Mouse (Mus musculus) c-Kit-negative CD71-positive TER-119-positive erythroid progenitor cells, embryonic 14.5 days (primary cell): ENCODE data around the gene Limk2.

Experiments
- DNase-seq: peaks from one replicate; pipeline ENCODE4 v3.0.0-alpha.2; 2013; ENCODE audit warnings: low read depth, low spot score

Limk2 gene

DNA sequence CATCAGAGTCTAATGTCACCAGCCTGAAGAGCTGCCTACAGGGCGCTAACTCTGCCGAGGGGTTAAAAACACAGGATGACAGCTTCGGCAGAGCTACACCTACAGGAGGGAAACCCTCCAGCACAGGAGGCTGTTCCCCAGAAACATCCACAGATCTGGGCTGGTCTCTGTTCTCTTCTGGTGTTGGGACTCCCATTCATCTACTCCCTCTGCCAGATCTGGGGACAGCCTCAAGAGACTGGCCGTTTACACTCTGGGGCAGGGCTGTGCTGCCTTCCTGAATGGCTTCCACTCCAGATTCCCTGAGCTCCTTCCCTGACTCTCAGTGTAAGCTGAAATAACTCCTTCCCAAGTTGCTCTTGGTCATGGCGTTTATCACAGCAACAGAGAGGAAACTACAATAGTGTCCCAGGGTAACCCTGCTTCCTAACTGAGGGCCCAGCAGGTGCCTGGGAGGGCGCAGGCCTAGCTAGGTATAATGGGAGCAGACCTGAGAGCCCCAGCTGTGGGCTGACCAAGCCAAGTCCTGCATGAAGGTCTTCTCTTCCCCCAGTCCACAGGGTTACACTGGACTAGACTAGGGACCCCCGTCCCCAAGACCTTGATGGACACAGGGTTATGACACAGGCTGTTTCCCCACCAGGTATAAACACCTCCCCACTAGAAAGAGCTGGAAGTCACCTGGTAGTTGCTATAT lies 37.2 kb downstream of the Limk2 start:
- DNase-seq = no peak

GRCm38 (mm10) chr11:3370928-3371598 lies 37.9 kb downstream of the Limk2 start:
- no peak for DNase-seq

GRCm38 (mm10) chr11:3370162-3370561 lies 38.8 kb downstream of the Limk2 start:
- no peak for DNase-seq

DNA sequence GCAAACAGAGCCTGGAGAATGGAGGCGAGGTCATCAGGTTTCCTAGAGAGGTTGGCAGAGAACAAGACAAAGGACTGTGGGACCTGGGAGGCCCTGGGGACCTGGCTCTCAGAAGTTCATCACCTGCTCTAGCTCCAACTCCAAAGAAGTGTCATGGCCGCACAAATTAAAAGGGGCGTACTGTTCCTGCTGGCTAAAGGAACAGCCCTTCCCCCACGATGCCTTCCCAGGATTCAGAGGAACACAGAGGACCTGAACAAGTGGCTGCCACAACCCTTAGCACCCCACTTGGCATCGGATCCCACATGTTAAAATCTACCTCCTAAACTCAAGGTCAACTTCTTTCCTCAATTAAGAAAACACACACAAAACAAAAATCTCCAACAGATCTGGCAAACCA lies 39.5 kb downstream of the Limk2 start:
- no peak for DNase-seq

DNA sequence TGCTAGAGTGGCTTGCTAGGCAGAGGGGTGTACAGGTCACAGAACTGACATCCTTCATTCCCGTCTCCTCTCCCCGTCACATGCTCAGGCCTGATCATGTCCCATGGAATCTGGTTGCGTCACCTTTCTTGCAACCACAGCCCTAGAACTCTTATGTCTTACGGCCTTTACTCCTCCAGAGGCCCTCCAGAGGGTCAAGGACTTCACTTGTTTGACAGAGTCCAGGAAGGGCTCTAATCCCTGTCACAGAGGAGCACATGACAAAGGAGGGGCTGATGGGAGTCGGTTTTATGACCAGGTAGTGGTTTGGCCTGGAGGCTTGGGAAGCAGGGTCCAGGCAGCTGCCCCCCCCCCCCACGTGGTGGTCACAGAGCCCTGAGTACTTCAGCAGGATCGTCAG lies 40.0 kb downstream of the Limk2 start:
- DNase-seq = no peak

- DNase-seq = no peak
These were observed 42.6 kb downstream of the Limk2 start for GRCm38 (mm10) chr11:3366411-3366810.

- no peak for DNase-seq
These were observed 46.1 kb downstream of the Limk2 start for GRCm38 (mm10) chr11:3362854-3363253.

DNA sequence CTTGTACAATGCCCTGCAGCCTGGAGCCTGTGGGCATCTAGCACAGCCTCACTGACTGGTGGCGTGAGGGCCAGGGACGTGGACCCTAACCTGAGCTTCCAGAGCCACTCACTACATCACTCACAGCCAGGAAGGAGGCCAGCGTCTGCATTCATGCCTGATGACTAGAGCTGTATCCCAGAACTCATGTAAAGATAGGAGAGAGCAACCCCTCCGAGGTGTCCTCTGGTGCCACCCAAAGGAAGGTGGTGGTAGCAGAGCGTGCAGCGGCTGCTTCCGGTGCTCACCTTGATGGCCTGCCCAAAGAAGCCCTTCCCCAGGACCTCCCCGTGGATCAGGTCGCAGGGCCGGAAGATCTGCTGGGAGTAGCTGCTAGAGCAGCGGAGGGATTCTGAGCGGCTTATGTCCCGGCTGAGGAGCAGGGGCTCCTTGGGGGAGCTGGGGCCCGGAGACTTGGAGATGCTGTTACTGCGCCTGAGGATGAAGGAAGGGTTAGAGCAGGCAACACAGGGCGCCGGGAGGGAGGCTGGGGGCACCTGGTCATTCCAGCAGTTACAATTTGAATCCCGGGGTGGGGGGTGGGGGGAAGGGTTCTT lies 55.9 kb downstream of the Limk2 start:
- no peak for DNase-seq

DNA sequence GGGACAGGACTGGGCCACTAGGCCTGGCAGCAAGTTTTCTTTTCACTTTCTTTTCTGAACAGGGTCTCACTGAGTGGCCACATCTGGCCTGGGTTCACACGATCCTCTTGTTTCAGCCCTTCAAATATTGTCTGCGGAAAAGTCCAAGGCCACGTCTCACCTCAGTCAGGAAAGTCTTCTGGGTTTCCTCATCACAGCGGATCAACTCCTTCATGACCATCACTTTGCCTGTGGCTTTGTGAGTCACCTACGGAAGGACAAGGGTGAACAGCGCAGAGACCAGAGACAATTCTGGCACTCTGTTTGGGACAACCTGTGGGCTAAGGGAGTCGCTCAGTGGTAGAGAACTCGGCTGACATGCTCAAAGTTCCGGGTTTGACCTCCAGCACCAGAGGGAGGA lies 56.9 kb downstream of the Limk2 start:
- DNase-seq = no peak

DNA sequence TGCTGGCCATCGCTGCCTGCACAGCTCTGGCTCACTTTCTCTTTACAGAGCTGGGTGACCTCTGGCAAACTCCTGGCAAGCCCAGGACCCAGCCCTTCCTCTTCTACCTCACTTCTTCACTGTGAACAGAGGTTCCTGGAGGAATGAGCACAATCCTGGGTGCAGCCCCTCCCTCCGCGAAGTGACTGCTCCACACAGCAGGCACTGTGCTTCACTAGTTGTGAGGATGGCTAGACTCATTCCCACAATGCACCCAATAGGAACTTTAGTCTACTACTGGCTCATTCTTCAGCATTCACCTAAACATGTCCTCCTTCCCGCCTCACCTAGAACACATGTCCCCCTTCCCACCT lies 59.7 kb downstream of the Limk2 start:
- no peak for DNase-seq

- no peak for DNase-seq
These were observed 60.2 kb downstream of the Limk2 start for GRCm38 (mm10) chr11:3348576-3349342.

GRCm38 (mm10) chr11:3347835-3348195 lies 61.2 kb downstream of the Limk2 start:
- DNase-seq = no peak

- peak; percentile 60 for DNase-seq
These were observed 61.7 kb downstream of the Limk2 start for GRCm38 (mm10) chr11:3347091-3347834.

DNA sequence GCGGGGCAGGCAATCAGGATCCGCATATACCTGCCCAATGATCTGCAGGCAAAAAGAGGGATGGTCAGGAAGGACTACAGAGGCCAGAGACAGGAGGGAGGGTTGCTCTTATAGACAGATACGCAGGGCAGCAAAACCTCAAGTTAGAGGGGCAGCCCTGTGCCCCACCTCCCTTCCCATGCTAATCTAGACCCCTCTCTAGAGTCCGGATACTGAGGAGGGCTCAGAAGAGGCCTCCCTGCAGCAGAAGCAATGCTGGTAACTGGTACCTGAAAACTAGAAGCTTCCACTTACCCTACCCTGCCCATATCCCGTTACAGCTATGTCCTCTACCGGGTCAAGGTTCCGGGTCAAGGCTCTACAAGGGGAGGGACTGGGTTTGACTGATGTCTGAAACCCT lies 62.6 kb downstream of the Limk2 start:
- no peak for DNase-seq

- DNase-seq = no peak
These were observed 64.1 kb downstream of the Limk2 start for GRCm38 (mm10) chr11:3344916-3345315.

DNA sequence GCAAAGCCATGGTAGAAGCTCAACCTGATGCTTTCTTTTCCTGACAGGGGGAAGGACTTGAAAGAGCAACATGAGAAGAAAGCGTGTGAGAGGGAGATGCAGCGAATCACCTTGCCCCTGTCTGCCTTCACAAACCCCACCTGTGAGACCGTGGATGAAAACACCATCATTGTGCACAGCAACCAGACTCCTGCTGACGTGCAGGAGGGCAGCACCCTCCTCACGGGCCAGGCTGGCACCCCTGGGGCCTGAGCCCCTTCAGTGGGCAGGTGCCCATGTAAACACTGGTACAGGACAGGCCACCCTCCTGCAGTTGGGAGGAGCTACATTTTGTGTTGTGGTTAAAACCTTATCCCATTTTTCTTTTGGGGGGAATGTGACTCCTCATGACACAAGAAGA lies 67.5 kb downstream of the Limk2 start:
- DNase-seq = no peak

DNA sequence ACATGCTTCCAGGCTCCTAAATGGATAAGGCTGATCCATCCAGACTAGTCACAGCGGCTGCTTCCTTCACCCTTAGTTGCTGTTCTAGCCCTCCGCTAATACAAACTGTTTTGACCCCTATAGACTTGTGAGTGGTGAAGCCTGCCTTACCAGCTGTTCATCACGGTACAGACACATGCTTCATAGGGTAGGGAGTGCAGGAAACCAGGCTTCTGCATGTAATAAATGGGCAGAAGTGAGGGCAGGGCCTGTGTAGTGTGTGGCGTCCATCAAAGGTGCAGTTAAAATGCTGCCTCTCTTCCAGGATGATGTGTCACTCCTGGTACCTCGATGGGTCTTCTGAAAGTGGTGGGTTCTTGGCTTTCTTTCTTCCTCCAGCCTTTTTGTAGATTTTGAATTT lies 71.0 kb downstream of the Limk2 start:
- no peak for DNase-seq

- no peak for DNase-seq
These were observed 71.6 kb downstream of the Limk2 start for GRCm38 (mm10) chr11:3337173-3337955.

DNA sequence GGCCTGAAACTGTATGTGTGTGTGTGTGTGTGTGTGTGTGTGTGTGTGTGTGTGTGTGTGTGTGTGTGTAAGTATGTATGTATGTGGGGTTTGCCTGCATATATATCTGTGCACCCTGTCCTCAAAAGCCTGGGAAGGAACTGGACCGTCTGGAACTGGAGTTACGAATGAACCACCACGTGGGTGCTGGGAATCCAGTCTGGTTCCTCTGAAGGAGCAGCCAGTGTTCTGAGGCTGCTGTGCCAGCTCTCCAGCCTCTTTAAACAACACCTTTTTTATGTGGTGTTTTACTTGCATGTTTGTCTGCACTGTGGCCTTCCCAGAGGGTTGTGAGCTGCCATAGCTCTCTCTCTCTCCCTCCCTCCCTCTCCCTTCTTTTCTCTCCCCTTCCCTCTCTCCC lies 72.4 kb downstream of the Limk2 start:
- DNase-seq = no peak

GRCm38 (mm10) chr11:3335651-3336216 lies 73.3 kb downstream of the Limk2 start:
- DNase-seq = no peak
